Mouse (Mus musculus): ENCODE data around the gene Gm28551.

DNA sequence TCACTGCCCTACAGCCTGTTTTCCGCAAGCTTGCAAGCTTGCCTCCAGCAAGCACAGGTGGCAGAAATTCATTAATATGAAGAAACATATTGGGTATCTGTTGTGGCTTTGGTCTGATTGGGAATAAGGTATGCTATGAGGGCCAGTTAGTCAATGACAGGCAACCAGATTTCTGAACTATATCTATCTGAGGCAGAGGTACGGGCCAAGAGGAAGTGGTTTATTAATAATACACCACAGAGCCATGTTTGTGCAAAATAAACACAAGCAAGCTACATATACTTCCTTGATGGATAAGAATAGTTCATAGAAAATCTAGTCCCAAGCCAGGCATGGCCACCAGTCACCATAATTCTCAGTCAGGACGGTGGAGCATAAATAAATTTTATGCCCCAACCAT is 25.3 kb upstream of the Gm28551 start:
- TF ChIP-seq POLR2A (IDR thresholded peaks at IDR 0.05; ENCODE audit: borderline replicate concordance, control insufficient read depth, low read depth, low read length): no peak
- TF ChIP-seq CTCF (IDR thresholded peaks at IDR 0.05; ENCODE audit: control insufficient read depth, insufficient read depth, low read length): no peak

All from bone marrow, adult 2 months (tissue).